Mouse (Mus musculus) heart, embryonic 14.5 days (tissue): Measurements from ENCODE around the gene Emp2. TPM values are rescaled to one million over a fixed set of nuclear protein-coding genes. Genes with fewer than 3 reads are reported as not detected.
A peak's percentile ranks its signal among the peaks of the same experiment; 100 is the strongest.

Experiments
- ATAC-seq: fragments of 200-750 bp; cut with Nextera tagmentation; 2 replicates; pipeline ENCODE4 v1.8.0; 2017; ENCODE audit warnings: low read depth, moderate TSS enrichment; ENCODE audit not compliant: insufficient number of reproducible peaks, insufficient read depth, low FRiP score
- H3K27ac ChIP-seq, 2 experiments: fragments of 200-500 bp in 1 of 2; fragments of 300-500 bp in 1 of 2; sonication (generic) in 1 of 2; replicated peaks in 1 of 2; 2 replicates each; pipeline ENCODE4 v1.5.1; 2012 to 2014; ENCODE audit warnings: low read depth in 2 of 2, low read length in 2 of 2, control low read depth in 1 of 2, mild to moderate bottlenecking in 1 of 2, mixed read lengths in 1 of 2; ENCODE audit not compliant: control insufficient read depth in 1 of 2, insufficient read depth in 1 of 2
- H3K27me3 ChIP-seq: fragments of 300-500 bp; sonication (generic); 2 replicates; pipeline ENCODE4 v1.6.1; 2014; ENCODE audit warnings: mild to moderate bottlenecking, low read length, control low read depth; ENCODE audit not compliant: control insufficient read depth, insufficient read depth
- H3K36me3 ChIP-seq: fragments of 300-500 bp; sonication (generic); 2 replicates; pipeline ENCODE4 v1.6.1; 2014; ENCODE audit warnings: mild to moderate bottlenecking, control low read depth, low read length, mixed read lengths; ENCODE audit not compliant: control insufficient read depth, insufficient read depth
- H3K4me1 ChIP-seq, 2 experiments: fragments of 200-500 bp in 1 of 2; fragments of 300-500 bp in 1 of 2; sonication (generic) in 1 of 2; 2 replicates each; pipeline ENCODE4 v1.6.1; 2012 to 2014; ENCODE audit warnings: low read length in 2 of 2, control low read depth in 1 of 2, mixed read lengths in 1 of 2; ENCODE audit not compliant: control insufficient read depth in 2 of 2, insufficient read depth in 2 of 2
- H3K4me2 ChIP-seq: fragments of 300-500 bp; sonication (generic); 2 replicates; pipeline ENCODE4 v1.6.1; 2014; ENCODE audit warnings: mild to moderate bottlenecking, low read length
- H3K4me3 ChIP-seq, 2 experiments: fragments of 200-500 bp in 1 of 2; fragments of 300-500 bp in 1 of 2; sonication (generic) in 1 of 2; 2 replicates each; pipeline ENCODE4 v1.5.1; 2012 to 2014; ENCODE audit warnings: low read length in 2 of 2, mild to moderate bottlenecking in 2 of 2, control low read depth in 1 of 2, low read depth in 1 of 2, moderate library complexity in 1 of 2; ENCODE audit not compliant: control insufficient read depth in 1 of 2, insufficient read depth in 1 of 2
- H3K9ac ChIP-seq: fragments of 300-500 bp; sonication (generic); 2 replicates; pipeline ENCODE4 v1.6.1; 2014; ENCODE audit warnings: mild to moderate bottlenecking, low read length
- H3K9me3 ChIP-seq: fragments of 300-500 bp; sonication (generic); 2 replicates; pipeline ENCODE4 v1.6.1; 2016; ENCODE audit warnings: low read length, control low read depth; ENCODE audit not compliant: control insufficient read depth
- WGBS: fragments of 180-500 bp; shearing (Covaris S2); extraction: QIAGEN DNeasy Blood & Tissue Kit; methylation state at CpG from one replicate; pipeline ENCODE4 v1.1.7; 2014; 5-methylcytosine and 5-hydroxymethylcytosine counted together
- polyA plus RNA-seq: library from polyadenylated mRNA; unstranded; fragments of >200 nt; fragmentation: Nextera tagmentation; extraction: Ambion mirVana; gene quantifications from 2 replicates; pipeline ENCODE4 v1.2.1, GENCODE M21; 2014

Gene Emp2
- polyA plus RNA-seq, result 35.9 and 37.2 TPM in 2 replicates

DNA sequence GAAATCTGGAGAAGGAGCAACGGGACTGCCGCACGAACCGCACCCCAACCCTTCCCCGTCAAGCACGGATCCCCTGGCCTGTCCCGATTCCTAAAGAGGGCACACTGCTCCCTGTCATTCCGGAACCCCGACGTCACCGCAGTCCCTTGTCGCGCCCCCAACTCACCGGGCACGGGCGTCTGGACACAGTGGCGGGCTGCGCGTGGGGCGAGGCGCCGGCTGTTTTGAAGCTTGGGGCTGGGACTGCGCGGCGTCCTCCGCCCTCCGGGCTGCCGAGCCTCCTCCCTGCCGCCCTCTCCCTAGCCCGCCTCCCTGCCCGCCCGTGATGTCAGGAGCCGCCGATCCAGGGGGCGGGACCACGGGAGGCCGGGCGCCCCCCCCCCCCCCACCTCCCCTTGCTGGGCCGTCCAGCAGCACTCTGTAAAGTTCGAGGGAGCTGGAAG is at the start of gene Emp2:
Emp2 (minus strand) TSS at position 323 of the 443 bp plus-strand sequence.
- Histone ChIP-seq H3K27me3 (no peaks in the 10 kb centered on the region), H3K4me2 (peak within 1 kb of the TSS; percentile 80), H3K9me3 (no peaks in the 10 kb centered on the region), H3K9ac (peak within 1 kb of the TSS; percentile 87), H3K27ac (peak within 1 kb of the TSS; percentile 34 to 59; a peak in 3 of 4 replicates), H3K36me3 (no peaks in the 10 kb centered on the region), H3K4me1 (peaks cover 22 to 27% of the 10 kb centered on the region in 2 experiments), H3K4me3 (peak within 1 kb of the TSS; percentile 58 to 67)
- under 1% methylated on average over 30 of the region's 40 CpGs for WGBS
- peak; percentile 74 for ATAC-seq

GRCm38 (mm10) chr16:10363061-10363460 is 49.3 kb upstream of the Emp2 start:
- H3K4me1 ChIP-seq, result peaks cover 5 to 7% of the 10 kb centered on the region in 2 experiments
- H3K27ac ChIP-seq, result no peak overlapping the region
- no peak for ATAC-seq
- H3K27me3 ChIP-seq, result no peaks in the 10 kb centered on the region
- H3K9me3 ChIP-seq, result no peaks in the 10 kb centered on the region
- no peak overlapping the region for H3K4me2 ChIP-seq
- no peak overlapping the region for H3K4me3 ChIP-seq
- no peak overlapping the region for H3K9ac ChIP-seq
- no peaks in the 10 kb centered on the region for H3K36me3 ChIP-seq
- WGBS, result 57% methylated on average over 1 of the region's 1 CpGs

DNA sequence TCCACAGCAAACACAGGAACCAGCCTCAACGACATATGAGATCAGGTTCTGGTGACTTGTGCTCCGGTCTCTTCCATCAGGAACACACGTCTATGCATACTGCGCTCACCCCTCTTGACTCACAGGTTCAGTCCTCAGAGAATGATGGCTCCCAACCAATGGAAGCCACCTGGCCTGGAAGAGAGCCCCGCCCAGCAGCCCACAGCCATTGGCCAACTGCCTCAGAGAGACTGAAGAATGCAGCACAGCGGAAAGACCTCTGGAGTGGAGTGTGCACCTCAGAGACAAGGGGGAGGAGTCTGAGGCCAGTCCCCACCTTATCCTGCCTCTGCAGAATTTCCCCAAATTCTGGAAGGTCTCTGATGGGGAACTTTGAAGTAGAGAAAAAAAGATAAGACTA is 45.5 kb upstream of the Emp2 start:
- Histone ChIP-seq H3K27ac (no peak overlapping the region), H3K4me2 (no peak overlapping the region), H3K4me1 (peaks cover 3 to 21% of the 10 kb centered on the region in 2 experiments; a peak in 3 of 4 replicates), H3K9me3 (no peaks in the 10 kb centered on the region), H3K9ac (no peak overlapping the region), H3K36me3 (no peaks in the 10 kb centered on the region), H3K4me3 (no peak overlapping the region), H3K27me3 (no peaks in the 10 kb centered on the region)
- ATAC-seq, result no peak
- 81% methylated on average over 6 of the region's 6 CpGs for WGBS

GRCm38 (mm10) chr16:10358010-10358934 is 44.5 kb upstream of the Emp2 start:
- H3K27ac ChIP-seq, result no peak overlapping the region
- WGBS, result 14% methylated on average over 30 of the region's 30 CpGs

DNA sequence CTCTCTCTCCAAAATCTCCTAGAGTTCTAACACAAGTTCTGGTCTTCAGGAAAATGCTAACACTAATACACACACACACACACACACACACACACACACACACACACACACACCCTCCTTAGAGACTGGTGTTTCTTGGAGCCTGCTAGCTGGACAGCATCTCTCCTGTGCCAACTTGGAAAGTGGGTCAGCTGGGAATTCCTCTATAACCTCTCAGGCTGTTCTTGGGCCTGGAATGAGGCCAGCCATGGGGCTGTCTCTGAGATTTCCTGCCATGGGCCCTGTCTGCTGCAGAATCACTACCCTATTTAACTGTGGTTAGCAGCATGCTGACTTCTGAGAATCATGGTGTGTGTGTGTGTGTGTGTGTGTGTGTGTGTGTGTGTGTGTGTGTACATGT is 41.2 kb upstream of the Emp2 start:
- H3K9ac ChIP-seq, result no peak overlapping the region
- no peaks in the 10 kb centered on the region for H3K27me3 ChIP-seq
- H3K4me3 ChIP-seq, result no peak overlapping the region
- H3K4me1 ChIP-seq, result peaks cover 14 to 35% of the 10 kb centered on the region in 2 experiments
- H3K4me2 ChIP-seq, result no peak overlapping the region
- H3K9me3 ChIP-seq, result no peaks in the 10 kb centered on the region
- H3K27ac ChIP-seq, result peak overlapping the region in 1 of 2 experiments; percentile 44; a peak in 3 of 4 replicates
- H3K36me3 ChIP-seq, result no peaks in the 10 kb centered on the region
- ATAC-seq, result no peak

More at GRCm38 (mm10) chr16:10358010-10358934, 44.5 kb upstream of the Emp2 start:
- Histone ChIP-seq H3K4me2 (peak overlapping the region; percentile 56), H3K36me3 (no peaks in the 10 kb centered on the region), H3K27me3 (no peaks in the 10 kb centered on the region), H3K4me1 (peaks cover 3 to 21% of the 10 kb centered on the region in 2 experiments; a peak in 3 of 4 replicates), H3K9ac (no peak overlapping the region), H3K9me3 (no peaks in the 10 kb centered on the region), H3K4me3 (peak overlapping the region; percentile 16 to 21; a peak in 2 of 4 replicates)
- peak; percentile 67 for ATAC-seq

GRCm38 (mm10) chr16:10351050-10351636 is 37.4 kb upstream of the Emp2 start:
- H3K4me2 ChIP-seq, result peak overlapping the region; percentile 38
- H3K27ac ChIP-seq, result peak overlapping the region; percentile 15 to 44; a peak in 3 of 4 replicates
- peak; percentile 15; the same call in 1 of the 2 replicates for ATAC-seq
- no peaks in the 10 kb centered on the region for H3K9me3 ChIP-seq
- H3K27me3 ChIP-seq, result no peaks in the 10 kb centered on the region
- H3K9ac ChIP-seq, result no peak overlapping the region
- no peaks in the 10 kb centered on the region for H3K36me3 ChIP-seq
- WGBS, result 25% methylated on average over 9 of the region's 9 CpGs
- peaks cover 22 to 38% of the 10 kb centered on the region in 2 experiments for H3K4me1 ChIP-seq
- no peak overlapping the region for H3K4me3 ChIP-seq

- H3K4me1 ChIP-seq, result peaks cover 22 to 29% of the 10 kb centered on the region in 2 experiments
- peak; percentile 5; the same call in 1 of the 2 replicates for ATAC-seq
- 72% methylated on average over 10 of the region's 10 CpGs for WGBS
- no peaks in the 10 kb centered on the region for H3K36me3 ChIP-seq
- H3K9me3 ChIP-seq, result no peaks in the 10 kb centered on the region
- H3K27me3 ChIP-seq, result no peaks in the 10 kb centered on the region
- H3K4me2 ChIP-seq, result peak overlapping the region; percentile 34
- H3K4me3 ChIP-seq, result no peak overlapping the region
- no peak overlapping the region for H3K9ac ChIP-seq
- peak overlapping the region; percentile 58 to 88 for H3K27ac ChIP-seq
These were observed 36.1 kb upstream of the Emp2 start for GRCm38 (mm10) chr16:10349876-10350275.
